Mouse (Mus musculus): ENCODE results near the gene Gm17364. TPM values are rescaled to one million over a fixed set of nuclear protein-coding genes. Genes with fewer than 3 reads are reported as not detected.
"Not testable (repeated sequence)": the region's sequence is repeated elsewhere in the genome, so short reads cannot be mapped to it uniquely, and the experiment has no call there.

Gm17364 gene
- polyA plus RNA-seq, 1 experiment from 2014 or later = not detected

GRCm38 (mm10) chr13:41252141-41252540 is 21.6 kb downstream of the Gm17364 start:
- H3K9me3 ChIP-seq = no peaks in the 10 kb centered on the region
- H3K27ac ChIP-seq (replicated peaks) = no peak overlapping the region
- 72% methylated on average over 6 of the region's 6 CpGs for WGBS
- H3K9ac ChIP-seq = 0 out of 2 replicates have a peak overlapping the region, but pooled peaks have one; percentile 5
- no peak overlapping the region for H3K4me3 ChIP-seq
- no peaks in the 10 kb centered on the region for H3K27me3 ChIP-seq (replicated peaks)
- ATAC-seq (ENCODE audit: extremely low read depth, insufficient number of reproducible peaks, low FRiP score, low TSS enrichment) = no peak
- no peak overlapping the region for H3K4me2 ChIP-seq
- H3K4me1 ChIP-seq = peaks cover 23% of the 10 kb centered on the region
- no peaks in the 10 kb centered on the region for H3K36me3 ChIP-seq

- H3K36me3 ChIP-seq = no peaks in the 10 kb centered on the region
- 60% methylated on average over 5 of the region's 5 CpGs for WGBS
- no peaks in the 10 kb centered on the region for H3K27me3 ChIP-seq (replicated peaks)
- H3K9me3 ChIP-seq = no peaks in the 10 kb centered on the region
- no peak overlapping the region for H3K9ac ChIP-seq
- peaks cover 23% of the 10 kb centered on the region for H3K4me1 ChIP-seq
- H3K4me3 ChIP-seq = no peak overlapping the region
- no peak overlapping the region for H3K27ac ChIP-seq (replicated peaks)
- no peak overlapping the region for H3K4me2 ChIP-seq
- no peak for ATAC-seq (ENCODE audit: extremely low read depth, insufficient number of reproducible peaks, low FRiP score, low TSS enrichment)
Observed at GRCm38 (mm10) chr13:41251667-41252066, 22.1 kb downstream of the Gm17364 start.

- H3K9me3 ChIP-seq; H3K9ac ChIP-seq; H3K27me3 ChIP-seq (replicated peaks); H3K36me3 ChIP-seq; ATAC-seq (ENCODE audit: extremely low read depth, insufficient number of reproducible peaks, low FRiP score, low TSS enrichment); H3K27ac ChIP-seq (replicated peaks): not testable (repeated sequence)
- Histone ChIP-seq H3K4me1 (peaks cover 23% of the 10 kb centered on the region), H3K4me3 (peak overlapping the region; percentile 85), H3K4me2 (peak overlapping the region; percentile 89)
- WGBS = 94% methylated on average over 5 of the region's 5 CpGs
Observed at GRCm38 (mm10) chr13:41251232-41251631, 22.5 kb downstream of the Gm17364 start.

- peak overlapping the region; percentile 89 for H3K4me2 ChIP-seq
- ATAC-seq (ENCODE audit: extremely low read depth, insufficient number of reproducible peaks, low FRiP score, low TSS enrichment) = peak; percentile 10; the same call in 1 of the 2 replicates
- no peaks in the 10 kb centered on the region for H3K9me3 ChIP-seq
- peak overlapping the region; percentile 93 for H3K27ac ChIP-seq (replicated peaks)
- under 1% methylated on average over 27 of the region's 27 CpGs for WGBS
- H3K36me3 ChIP-seq = no peaks in the 10 kb centered on the region
- H3K27me3 ChIP-seq (replicated peaks) = no peaks in the 10 kb centered on the region
- H3K9ac ChIP-seq = peak overlapping the region; percentile 92
- H3K4me3 ChIP-seq = peak overlapping the region; percentile 85
- H3K4me1 ChIP-seq = peaks cover 23% of the 10 kb centered on the region
Observed at GRCm38 (mm10) chr13:41250318-41250981, 23.3 kb downstream of the Gm17364 start.

- Histone ChIP-seq H3K4me1 (peaks cover 23% of the 10 kb centered on the region), H3K27me3 (replicated peaks) (no peaks in the 10 kb centered on the region), H3K4me2 (peak within 1 kb of the TSS; percentile 89), H3K4me3 (peak within 1 kb of the TSS; percentile 85), H3K36me3 (no peaks in the 10 kb centered on the region), H3K9ac (peak within 1 kb of the TSS; percentile 92), H3K27ac (replicated peaks) (peak within 1 kb of the TSS; percentile 93), H3K9me3 (no peaks in the 10 kb centered on the region)
- under 1% methylated on average over 74 of the region's 78 CpGs for WGBS
- peak; percentile 97 for ATAC-seq (ENCODE audit: extremely low read depth, insufficient number of reproducible peaks, low FRiP score, low TSS enrichment)
Observed at GRCm38 (mm10) chr13:41249538-41250317, 24.0 kb downstream of the Gm17364 start, which contains the start of gene Smim13. Gene Smim13, plus strand, starts transcription at chr13:41249844.

- peak overlapping the region; percentile 85 for H3K9ac ChIP-seq
- 40% methylated on average over 12 of the region's 12 CpGs for WGBS
- H3K9me3 ChIP-seq = no peaks in the 10 kb centered on the region
- H3K27me3 ChIP-seq (replicated peaks) = no peaks in the 10 kb centered on the region
- H3K4me1 ChIP-seq = peaks cover 31% of the 10 kb centered on the region
- no peak for ATAC-seq (ENCODE audit: extremely low read depth, insufficient number of reproducible peaks, low FRiP score, low TSS enrichment)
- no peaks in the 10 kb centered on the region for H3K36me3 ChIP-seq
- peak overlapping the region; percentile 85 for H3K4me3 ChIP-seq
- peak overlapping the region; percentile 89 for H3K4me2 ChIP-seq
- H3K27ac ChIP-seq (replicated peaks) = peak overlapping the region; percentile 93
Observed at GRCm38 (mm10) chr13:41248751-41249520, 24.8 kb downstream of the Gm17364 start.

GRCm38 (mm10) chr13:41244306-41244830 is 29.4 kb downstream of the Gm17364 start:
- H3K4me3 ChIP-seq = no peak overlapping the region
- ATAC-seq (ENCODE audit: extremely low read depth, insufficient number of reproducible peaks, low FRiP score, low TSS enrichment) = no peak
- H3K9me3 ChIP-seq = 0 out of 2 replicates have a peak, but pooled peaks cover 4% of the 10 kb centered on the region
- no peak overlapping the region for H3K4me2 ChIP-seq
- peaks cover 10% of the 10 kb centered on the region; the same call in 1 of the 2 replicates for H3K27me3 ChIP-seq (replicated peaks)
- H3K4me1 ChIP-seq = peaks cover 14% of the 10 kb centered on the region
- 36% methylated on average over 6 of the region's 6 CpGs for whole genome bisulfite sequencing
- H3K27ac ChIP-seq (replicated peaks) = no peak overlapping the region
- no peak overlapping the region for H3K9ac ChIP-seq
- H3K36me3 ChIP-seq = no peaks in the 10 kb centered on the region

- H3K27me3 ChIP-seq (replicated peaks) = peaks cover 10% of the 10 kb centered on the region
- no peak overlapping the region for H3K9ac ChIP-seq
- H3K4me1 ChIP-seq = peaks cover 9% of the 10 kb centered on the region
- H3K27ac ChIP-seq (replicated peaks) = no peak overlapping the region
- 74% methylated on average over 2 of the region's 2 CpGs for WGBS
- H3K4me2 ChIP-seq = no peak overlapping the region
- no peak overlapping the region for H3K4me3 ChIP-seq
- H3K9me3 ChIP-seq = 0 out of 2 replicates have a peak, but pooled peaks cover 4% of the 10 kb centered on the region
- no peak for ATAC-seq (ENCODE audit: extremely low read depth, insufficient number of reproducible peaks, low FRiP score, low TSS enrichment)
- no peaks in the 10 kb centered on the region for H3K36me3 ChIP-seq
Observed at GRCm38 (mm10) chr13:41241557-41241956, 32.2 kb downstream of the Gm17364 start.

- no peak for ATAC-seq (ENCODE audit: extremely low read depth, insufficient number of reproducible peaks, low FRiP score, low TSS enrichment)
- Histone ChIP-seq H3K9me3 (0 out of 2 replicates have a peak, but pooled peaks cover 4% of the 10 kb centered on the region), H3K4me3 (no peak overlapping the region), H3K27ac (replicated peaks) (no peak overlapping the region), H3K27me3 (replicated peaks) (peaks cover 10% of the 10 kb centered on the region), H3K4me2 (no peak overlapping the region), H3K36me3 (no peaks in the 10 kb centered on the region), H3K9ac (no peak overlapping the region), H3K4me1 (no peaks in the 10 kb centered on the region)
- 3% methylated on average over 5 of the region's 5 CpGs for WGBS
Observed at GRCm38 (mm10) chr13:41238805-41239130, 35.0 kb downstream of the Gm17364 start.

- Histone ChIP-seq H3K4me2 (no peak overlapping the region), H3K9me3 (0 out of 2 replicates have a peak, but pooled peaks cover 4% of the 10 kb centered on the region), H3K36me3 (no peaks in the 10 kb centered on the region), H3K4me3 (no peak overlapping the region), H3K4me1 (no peaks in the 10 kb centered on the region), H3K27me3 (replicated peaks) (peaks cover 10% of the 10 kb centered on the region), H3K9ac (no peak overlapping the region), H3K27ac (replicated peaks) (no peak overlapping the region)
- ATAC-seq (ENCODE audit: extremely low read depth, insufficient number of reproducible peaks, low FRiP score, low TSS enrichment) = no peak
- 62% methylated on average over 10 of the region's 10 CpGs for WGBS
Observed at GRCm38 (mm10) chr13:41238035-41238804, 35.6 kb downstream of the Gm17364 start.
